Mouse (Mus musculus) lung, embryonic 14.5 days (tissue): ENCODE data around the gene Errfi1. TPM values are rescaled to one million over a fixed set of nuclear protein-coding genes. Genes with fewer than 3 reads are reported as not detected.
A peak's percentile ranks its signal among the peaks of the same experiment; 100 is the strongest.

ENCODE experiments used
- ATAC-seq: fragments of 200-750 bp; cut with Nextera tagmentation; 2 replicates; pipeline ENCODE4 v1.8.0; 2017; ENCODE audit warnings: mild to moderate bottlenecking, moderate TSS enrichment, moderate library complexity; ENCODE audit not compliant: insufficient read depth
- DNase-seq: peaks from one replicate; pipeline ENCODE4 v3.0.0-alpha.2; 2015
- H3K27ac ChIP-seq: fragments of 300-500 bp; sonication (generic); 2 replicates; pipeline ENCODE4 v1.5.1; 2014; ENCODE audit warnings: low read depth, mild to moderate bottlenecking, moderate library complexity
- H3K27me3 ChIP-seq: fragments of 300-500 bp; sonication (generic); 2 replicates; pipeline ENCODE4 v1.6.1; 2014; ENCODE audit warnings: low read length, control low read depth; ENCODE audit not compliant: insufficient read depth
- H3K36me3 ChIP-seq: fragments of 300-500 bp; sonication (generic); 2 replicates; pipeline ENCODE4 v1.6.1; 2014; ENCODE audit warnings: control low read depth; ENCODE audit not compliant: insufficient read depth
- H3K4me1 ChIP-seq: fragments of 300-500 bp; sonication (generic); 2 replicates; pipeline ENCODE4 v1.6.1; 2014; ENCODE audit warnings: antibody characterized with exemption, control low read depth; ENCODE audit not compliant: insufficient read depth
- H3K4me2 ChIP-seq: fragments of 300-500 bp; sonication (generic); 2 replicates; pipeline ENCODE4 v1.6.1; 2014; ENCODE audit warnings: mild to moderate bottlenecking
- H3K4me3 ChIP-seq: fragments of 300-500 bp; sonication (generic); 2 replicates; pipeline ENCODE4 v1.5.1; 2014; ENCODE audit warnings: low read depth, low read length
- H3K9ac ChIP-seq: fragments of 300-500 bp; sonication (generic); 2 replicates; pipeline ENCODE4 v1.6.1; 2014
- H3K9me3 ChIP-seq: fragments of 300-500 bp; sonication (generic); 2 replicates; pipeline ENCODE4 v1.6.1; 2016; ENCODE audit warnings: low read depth, low read length, control low read depth
- CTCF ChIP-seq: IDR thresholded peaks from 2 replicates; pipeline ENCODE4 v1.5.1; 2016; ENCODE audit warnings: antibody characterized with exemption, low read depth
- WGBS: fragments of 180-500 bp; shearing (Covaris S2); extraction: QIAGEN DNeasy Blood & Tissue Kit; methylation state at CpG from one replicate; pipeline ENCODE4 v1.1.7; 2014; 5-methylcytosine and 5-hydroxymethylcytosine counted together
- polyA plus RNA-seq: library from polyadenylated mRNA; unstranded; fragments of >200 nt; fragmentation: Nextera tagmentation; extraction: Ambion mirVana; gene quantifications from 2 replicates; pipeline ENCODE4 v1.2.1, GENCODE M21; 2014

Errfi1 gene
- polyA plus RNA-seq, result 41.5 and 48.3 TPM in 2 replicates

- Histone ChIP-seq H3K27me3 (no peaks in the 10 kb centered on the region), H3K27ac (peak within 1 kb of the TSS; percentile 98), H3K4me2 (peak within 1 kb of the TSS; percentile 77), H3K4me3 (peak within 1 kb of the TSS; percentile 80), H3K4me1 (peaks cover 12% of the 10 kb centered on the region), H3K9ac (peak within 1 kb of the TSS; percentile 36; the same call in 1 of the 2 replicates), H3K9me3 (no peaks in the 10 kb centered on the region), H3K36me3 (no peaks in the 10 kb centered on the region)
- 44% methylated on average over 13 of the region's 13 CpGs for WGBS
- TF ChIP-seq CTCF, result no peak
- peak; percentile 62 for DNase-seq
- peak; percentile 57; the same call in 1 of the 2 replicates for ATAC-seq
Measured at GRCm38 (mm10) chr4:150853680-150854461, at the start of gene Errfi1. TSS of gene Errfi1 (plus strand) at chr4:150853919.

GRCm38 (mm10) chr4:150804204-150804603 lies 49.5 kb upstream of the Errfi1 start:
- WGBS, result 60% methylated on average over 6 of the region's 6 CpGs
- Histone ChIP-seq H3K27me3 (no peaks in the 10 kb centered on the region), H3K4me3 (no peak overlapping the region), H3K4me1 (peaks cover 26% of the 10 kb centered on the region), H3K4me2 (no peak overlapping the region), H3K9me3 (no peaks in the 10 kb centered on the region), H3K9ac (no peak overlapping the region), H3K36me3 (no peaks in the 10 kb centered on the region), H3K27ac (no peak overlapping the region)
- ATAC-seq (no peak), DNase-seq (no peak)
- TF ChIP-seq CTCF, result no peak

- Histone ChIP-seq H3K9me3 (no peaks in the 10 kb centered on the region), H3K4me2 (no peak overlapping the region), H3K9ac (no peak overlapping the region), H3K4me1 (peaks cover 19% of the 10 kb centered on the region), H3K27me3 (no peaks in the 10 kb centered on the region), H3K4me3 (no peak overlapping the region), H3K36me3 (no peaks in the 10 kb centered on the region), H3K27ac (0 out of 2 replicates have a peak overlapping the region, but pooled peaks have one; percentile 22)
- TF ChIP-seq CTCF, result no peak
- no peak for DNase-seq
- WGBS, result 31% methylated on average over 20 of the region's 20 CpGs
- peak; percentile 26; the same call in 1 of the 2 replicates for ATAC-seq
Measured at GRCm38 (mm10) chr4:150807727-150808470, 45.8 kb upstream of the Errfi1 start.

GRCm38 (mm10) chr4:150808471-150808847 lies 45.3 kb upstream of the Errfi1 start:
- peak overlapping the region; percentile 4; the same call in 1 of the 2 replicates for H3K4me2 ChIP-seq
- TF ChIP-seq CTCF, result no peak
- no peak overlapping the region for H3K4me3 ChIP-seq
- H3K36me3 ChIP-seq, result no peaks in the 10 kb centered on the region
- ATAC-seq (no peak), DNase-seq (no peak)
- 32% methylated on average over 12 of the region's 12 CpGs for WGBS
- peaks cover 19% of the 10 kb centered on the region for H3K4me1 ChIP-seq
- no peak overlapping the region for H3K9ac ChIP-seq
- peak overlapping the region; percentile 22; the same call in 1 of the 2 replicates for H3K27ac ChIP-seq
- H3K9me3 ChIP-seq, result no peaks in the 10 kb centered on the region
- no peaks in the 10 kb centered on the region for H3K27me3 ChIP-seq

- WGBS, result 23% methylated on average over 9 of the region's 9 CpGs
- DNase-seq, result peak; percentile 81
- H3K9me3 ChIP-seq, result no peaks in the 10 kb centered on the region
- no peak overlapping the region; the same call in 1 of the 2 replicates for H3K27ac ChIP-seq
- no peaks in the 10 kb centered on the region for H3K27me3 ChIP-seq
- H3K9ac ChIP-seq, result no peak overlapping the region
- no peaks in the 10 kb centered on the region for H3K36me3 ChIP-seq
- ATAC-seq, result peak; percentile 84
- TF ChIP-seq CTCF, result no peak
- no peak overlapping the region for H3K4me3 ChIP-seq
- peaks cover 19% of the 10 kb centered on the region for H3K4me1 ChIP-seq
- peak overlapping the region; percentile 4; the same call in 1 of the 2 replicates for H3K4me2 ChIP-seq
Measured at GRCm38 (mm10) chr4:150809323-150809722, 44.4 kb upstream of the Errfi1 start.

GRCm38 (mm10) chr4:150815144-150815543 lies 38.6 kb upstream of the Errfi1 start:
- DNase-seq (no peak), ATAC-seq (no peak)
- 43% methylated on average over 4 of the region's 4 CpGs for WGBS
- no peak overlapping the region for H3K27ac ChIP-seq
- H3K9me3 ChIP-seq, result no peaks in the 10 kb centered on the region
- H3K27me3 ChIP-seq, result no peaks in the 10 kb centered on the region
- H3K4me1 ChIP-seq, result peaks cover 29% of the 10 kb centered on the region
- H3K36me3 ChIP-seq, result no peaks in the 10 kb centered on the region
- H3K9ac ChIP-seq, result no peak overlapping the region
- TF ChIP-seq CTCF, result no peak
- H3K4me3 ChIP-seq, result no peak overlapping the region
- no peak overlapping the region for H3K4me2 ChIP-seq
